Mouse (Mus musculus) monocyte, adult 5-6 weeks (primary cell): ENCODE data around the gene Alcam. TPM values are rescaled to one million over a fixed set of nuclear protein-coding genes. Genes with fewer than 3 reads are reported as not detected.

Experiments used
- ATAC-seq: fragments of 153-309, 156-312 bp; replicated peaks from 2 replicates; pipeline ENCODE4 v1.8.0; 2017; ENCODE audit warnings: mild to moderate bottlenecking; ENCODE audit not compliant: low TSS enrichment, insufficient number of reproducible peaks, severe bottlenecking, poor library complexity, low FRiP score
- total RNA-seq: library from RNA; stranded (forward); fragments of 200-1000, 200-491, 200-594 nt; gene quantifications from 3 replicates; pipeline ENCODE4 v1.2.3, GENCODE M21; 2017

Alcam gene
- total RNA-seq, 1 experiment from 2014 or later: 80.4 TPM

DNA sequence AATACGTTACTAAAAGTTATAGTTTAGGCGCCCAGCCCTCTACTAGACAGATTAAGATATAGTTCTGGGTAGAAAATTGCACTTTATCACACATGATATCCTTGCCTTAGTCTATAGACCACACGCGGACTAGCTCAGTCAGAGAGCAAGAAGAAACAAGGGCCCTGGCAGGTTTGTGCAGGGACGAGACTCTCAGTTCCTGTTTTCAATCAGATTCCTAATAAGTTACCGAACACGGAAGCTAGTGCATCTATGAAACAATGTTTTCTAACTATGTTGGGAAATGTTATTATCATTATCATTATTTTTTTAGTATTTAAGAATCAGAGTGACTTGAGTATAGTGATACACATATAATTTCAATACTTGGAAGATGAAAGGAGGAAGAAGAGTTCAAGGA lies 152.1 kb downstream of the Alcam start:
- ATAC-seq: no peak

GRCm38 (mm10) chr16:52296376-52296775 lies 157.5 kb downstream of the Alcam start:
- no peak for ATAC-seq

GRCm38 (mm10) chr16:52295535-52295934 lies 158.3 kb downstream of the Alcam start:
- ATAC-seq: no peak

- no peak for ATAC-seq
Measured at GRCm38 (mm10) chr16:52292440-52293048, 161.3 kb downstream of the Alcam start.

DNA sequence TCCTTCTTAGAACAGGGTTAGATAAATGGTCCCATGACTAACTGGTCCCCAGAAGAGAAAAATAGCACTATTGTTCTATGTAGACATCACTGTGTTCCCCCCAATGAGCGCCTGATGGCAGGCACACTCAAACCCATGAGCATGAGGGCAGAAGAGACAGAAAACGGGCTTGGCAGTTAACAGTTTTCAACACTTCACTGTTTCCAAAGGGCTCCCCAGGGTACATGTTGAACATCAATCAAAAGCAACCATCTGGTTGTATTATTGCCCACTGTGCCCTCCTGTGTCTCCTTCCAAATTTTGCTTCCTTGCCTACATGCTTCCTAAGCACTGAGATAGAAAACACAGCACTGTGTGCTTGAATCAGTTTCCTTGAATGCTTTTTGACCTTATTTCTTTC lies 173.7 kb downstream of the Alcam start:
- ATAC-seq: no peak

- no peak for ATAC-seq
Measured at GRCm38 (mm10) chr16:52265066-52265465, 188.8 kb downstream of the Alcam start.

DNA sequence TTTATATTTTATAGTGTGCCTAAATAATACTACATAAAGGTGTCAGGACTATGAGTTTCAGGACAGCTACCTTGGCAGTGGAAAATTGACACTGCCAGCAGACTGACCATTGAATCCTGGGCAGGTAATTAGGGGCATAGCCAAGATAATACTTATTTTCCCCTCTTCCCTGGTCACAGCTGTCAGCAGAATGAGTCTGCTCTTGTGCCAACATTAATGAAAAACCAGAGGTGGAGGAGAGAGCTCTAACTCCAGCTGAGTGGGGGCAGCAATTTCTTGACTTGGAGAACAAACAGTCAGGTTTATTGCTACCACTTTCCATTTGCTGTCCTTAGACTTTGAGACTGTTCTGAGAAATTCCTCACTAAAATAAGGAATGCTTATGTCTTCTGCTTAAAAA lies 190.1 kb downstream of the Alcam start:
- no peak for ATAC-seq

GRCm38 (mm10) chr16:52262582-52262981 lies 191.3 kb downstream of the Alcam start:
- no peak for ATAC-seq

DNA sequence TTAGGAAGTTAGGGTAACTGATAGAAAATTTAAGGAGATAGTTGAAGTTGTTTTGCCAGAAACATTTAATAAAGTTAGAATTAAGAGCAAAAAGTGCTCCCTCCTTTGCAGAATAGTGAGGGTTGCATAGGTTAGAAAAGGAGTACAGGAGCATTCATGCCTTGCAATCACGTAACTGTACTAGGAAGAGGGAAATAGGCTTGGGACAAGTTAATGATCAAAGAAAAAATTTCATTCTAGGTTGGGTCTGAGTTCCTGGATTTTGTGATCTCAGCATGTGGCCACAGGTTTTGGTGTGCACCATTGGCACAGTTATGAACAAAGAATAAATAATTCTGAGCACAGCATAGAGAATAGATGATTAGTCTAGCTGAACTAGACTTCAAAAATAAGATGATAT lies 192.1 kb downstream of the Alcam start:
- no peak for ATAC-seq

- ATAC-seq: no peak
Measured at GRCm38 (mm10) chr16:52250935-52251334, 202.9 kb downstream of the Alcam start.

- ATAC-seq: no peak
Measured at GRCm38 (mm10) chr16:52250196-52250595, 203.7 kb downstream of the Alcam start.

DNA sequence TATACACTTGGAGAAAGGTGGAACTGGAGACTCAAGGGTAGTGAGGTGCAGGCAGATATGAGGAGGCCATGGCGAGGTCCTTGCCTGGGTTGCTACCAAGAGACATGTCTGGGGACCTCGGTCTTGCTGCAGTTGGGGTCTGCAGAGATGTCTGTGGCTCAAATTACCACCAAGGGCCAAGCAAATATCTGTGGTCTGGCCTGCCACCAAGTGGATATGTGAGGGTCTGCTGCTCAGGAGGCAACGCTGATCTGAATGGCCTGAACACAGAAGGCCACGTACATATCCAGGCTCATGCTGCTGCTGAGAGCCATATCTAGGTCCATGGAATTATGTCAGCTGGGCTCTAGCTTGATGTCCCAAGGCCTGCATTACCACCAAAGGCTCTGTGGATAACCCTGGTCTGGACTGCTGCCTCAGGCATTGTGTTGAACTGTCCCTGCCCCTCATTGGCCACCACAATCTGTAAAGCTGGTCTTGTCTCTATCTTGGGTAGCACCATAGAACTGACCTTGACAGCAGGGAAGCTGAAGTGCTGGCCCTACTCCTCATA lies 210.4 kb downstream of the Alcam start:
- ATAC-seq: peak; percentile 35; the same call in 1 of the 2 replicates

- no peak for ATAC-seq
Measured at GRCm38 (mm10) chr16:52242144-52242543, 211.7 kb downstream of the Alcam start.

DNA sequence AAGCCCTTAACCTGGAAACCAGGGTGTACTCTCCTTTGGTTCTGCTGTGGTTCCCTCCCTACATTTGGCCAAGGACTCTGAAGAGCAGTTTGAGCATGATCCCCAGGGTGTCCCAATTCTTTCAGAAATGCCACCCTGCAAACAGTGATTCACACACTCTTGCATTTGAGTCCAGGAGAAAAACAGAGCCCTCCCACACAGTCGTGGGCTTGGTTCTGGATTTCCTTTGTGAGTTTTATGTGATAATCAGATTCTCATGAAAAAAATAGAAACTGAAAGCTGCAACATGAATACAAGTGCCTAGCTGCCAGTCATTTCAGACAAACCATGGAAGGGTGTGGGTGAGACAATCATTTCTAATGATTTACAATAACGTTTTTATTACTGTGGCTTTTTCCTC lies 223.9 kb downstream of the Alcam start:
- no peak for ATAC-seq

DNA sequence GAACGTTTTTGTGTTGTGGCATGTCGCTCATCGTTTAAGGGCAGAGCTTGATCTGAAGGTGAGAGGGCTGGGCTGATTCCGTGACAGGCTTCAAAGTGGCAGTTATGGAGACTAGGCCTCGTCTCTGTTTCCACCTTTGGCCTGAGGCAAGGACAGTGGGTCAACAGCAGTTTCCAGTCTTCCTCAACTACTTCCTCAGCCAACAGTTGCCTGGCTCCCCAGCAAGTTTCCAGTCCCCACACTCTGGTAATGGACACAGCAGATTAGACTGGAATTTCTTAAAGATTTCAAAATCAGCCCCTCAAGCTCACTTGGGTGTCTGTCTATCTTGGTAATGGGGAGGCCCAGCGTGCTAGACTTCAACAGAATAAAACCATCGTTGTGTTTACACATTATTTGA lies 224.4 kb downstream of the Alcam start:
- ATAC-seq: no peak

- no peak for ATAC-seq
Measured at GRCm38 (mm10) chr16:52222896-52223295, 231.0 kb downstream of the Alcam start.

DNA sequence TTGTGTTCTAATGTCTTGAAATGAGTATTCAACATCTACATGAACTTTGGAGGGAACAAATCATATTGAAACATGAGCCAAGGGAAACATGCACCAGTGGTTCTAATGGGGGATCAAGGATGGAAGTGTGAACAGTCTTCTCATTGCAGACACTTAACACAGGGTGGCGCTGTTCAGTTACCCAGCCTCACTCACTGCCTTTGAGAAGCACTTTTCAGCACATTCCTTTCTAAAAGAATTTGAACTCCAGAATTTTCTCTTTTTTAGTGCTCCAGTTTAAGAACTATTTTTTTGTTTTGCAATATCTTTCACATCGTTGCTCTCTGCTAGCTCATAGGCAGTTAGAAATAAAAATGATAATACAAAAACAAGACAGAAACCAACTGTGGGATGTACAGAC lies 234.8 kb downstream of the Alcam start:
- peak; percentile 50; the same call in 1 of the 2 replicates for ATAC-seq

GRCm38 (mm10) chr16:52210844-52211606 lies 242.8 kb downstream of the Alcam start:
- ATAC-seq: no peak

- ATAC-seq: no peak
Measured at GRCm38 (mm10) chr16:52200107-52200506, 253.8 kb downstream of the Alcam start.
